Comparison of ENCODE assay signal across 7 mouse cellular contexts in the genomic region with DNA sequence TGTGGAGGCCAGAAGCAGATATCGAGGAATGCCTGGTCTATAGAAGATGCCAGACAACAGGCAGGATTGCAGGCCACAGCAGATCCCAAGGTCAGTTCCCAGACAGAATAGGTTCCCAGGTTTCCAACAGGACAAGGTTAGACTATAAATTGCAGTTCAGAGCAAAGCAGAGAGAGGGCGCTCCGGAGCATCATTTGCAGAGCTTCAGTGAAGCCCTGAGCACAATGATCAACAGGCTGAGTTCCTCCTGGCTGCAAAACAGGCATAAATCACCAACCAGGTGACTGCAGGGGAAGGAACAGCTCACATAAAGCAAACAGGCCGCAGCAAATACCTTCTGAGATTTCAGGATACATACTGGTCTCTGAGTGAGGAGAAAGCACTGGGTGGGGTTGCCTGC.
DNase-seq lines count a peak whose midpoint lies in the region; ATAC-seq and TF ChIP-seq lines count a peak whose summit lies in the region.

No protein-coding gene starts in this region.

- no peaks in the 10 kb centered on the region for H3K9me3 ChIP-seq in hindbrain, embryonic 16.5 days (ENCODE audit: control insufficient read depth, low read length)

- no peak for TF ChIP-seq POLR2A in embryonic fibroblast, embryonic 13.5 days (IDR thresholded peaks at IDR 0.05; ENCODE audit: low read depth, low read length)

- peaks cover 9% of the 10 kb centered on the region for H3K4me1 ChIP-seq in embryonic fibroblast, embryonic 13.5 days (ENCODE audit: control insufficient read depth, insufficient read depth, low read length)
- peaks cover 8% of the 10 kb centered on the region for H3K4me1 ChIP-seq in hindbrain, embryonic 16.5 days (ENCODE audit: control insufficient read depth, insufficient read depth, low read depth, low read length)

- no peaks in the 10 kb centered on the region for H3K27me3 ChIP-seq in hindbrain, embryonic 16.5 days (replicated peaks; ENCODE audit: control insufficient read depth, insufficient read depth, low read length)
- no peaks in the 10 kb centered on the region for H3K27me3 ChIP-seq in splenic B cell, adult 2 months (ENCODE audit: control insufficient read depth, insufficient read depth, low read length, poor library complexity, severe bottlenecking)

- no peak overlapping the region for H3K27ac ChIP-seq in embryonic fibroblast, embryonic 13.5 days (ENCODE audit: insufficient read depth, low read length)
- no peak overlapping the region for H3K27ac ChIP-seq in hindbrain, embryonic 16.5 days (ENCODE audit: low read depth, low read length)

- 36% methylated on average over 4 of the region's 4 CpGs for WGBS in hindbrain, embryonic 16.5 days

- no peak overlapping the region for H3K4me3 ChIP-seq in embryonic fibroblast, embryonic 13.5 days (ENCODE audit: insufficient read depth, low read length)
- no peak overlapping the region for H3K4me3 ChIP-seq in hindbrain, embryonic 16.5 days (ENCODE audit: low read length)

- H3K36me3 ChIP-seq in hindbrain, embryonic 16.5 days (ENCODE audit: control insufficient read depth, insufficient read depth, low read length) = no peaks in the 10 kb centered on the region
- peaks cover 2% of the 10 kb centered on the region for H3K36me3 ChIP-seq in splenic B cell, adult 2 months (ENCODE audit: control insufficient read depth, insufficient read depth, low read length, poor library complexity, severe bottlenecking)

- DNase-seq in MEL-GATA-1-ER (ENCODE audit: extremely low read depth, low read depth) = peak; percentile 15
- peak; percentile 83 to 88 for DNase-seq in adrenal gland, postnatal 36 days
- peak; percentile 79 to 91 for DNase-seq in left cerebral cortex, adult 18-20 months (ENCODE audit: low spot score in 2 of 2)
- peak; percentile 87 for DNase-seq in naive thymus-derived CD4-positive, alpha-beta T cell, adult 2 months (ENCODE audit: low read depth)
- DNase-seq in splenic B cell, adult 2 months (ENCODE audit: low read depth, low spot score) = peak; percentile 76

- no peak overlapping the region for H3K4me2 ChIP-seq in hindbrain, embryonic 16.5 days (ENCODE audit: low read length)

- ATAC-seq in hindbrain, embryonic 16.5 days = 0 out of 2 replicates have a peak, but pooled peaks have one; percentile 32

- H3K9ac ChIP-seq in hindbrain, embryonic 16.5 days (ENCODE audit: low read depth, low read length) = no peak overlapping the region

- peak; percentile 16; the same call in 1 of the 2 replicates for TF ChIP-seq CTCF in embryonic fibroblast, embryonic 13.5 days (IDR thresholded peaks at IDR 0.05; ENCODE audit: borderline replicate concordance, insufficient read depth, low read length)

Comparison
In these comparisons a context has a peak if more than half of its experiments do, and no peak if none do; other contexts are left out.
1. DNase-seq: peak in every context shown above with its lines; median percentile 87 in naive thymus-derived CD4-positive, alpha-beta T cell, adult 2 months; 86 in adrenal gland, postnatal 36 days; 85 in left cerebral cortex, adult 18-20 months; 76 in splenic B cell, adult 2 months; 15 in MEL-GATA-1-ER.